Mouse (Mus musculus): ENCODE measurements around the gene Arhgap15.

The Arhgap15 gene

DNA sequence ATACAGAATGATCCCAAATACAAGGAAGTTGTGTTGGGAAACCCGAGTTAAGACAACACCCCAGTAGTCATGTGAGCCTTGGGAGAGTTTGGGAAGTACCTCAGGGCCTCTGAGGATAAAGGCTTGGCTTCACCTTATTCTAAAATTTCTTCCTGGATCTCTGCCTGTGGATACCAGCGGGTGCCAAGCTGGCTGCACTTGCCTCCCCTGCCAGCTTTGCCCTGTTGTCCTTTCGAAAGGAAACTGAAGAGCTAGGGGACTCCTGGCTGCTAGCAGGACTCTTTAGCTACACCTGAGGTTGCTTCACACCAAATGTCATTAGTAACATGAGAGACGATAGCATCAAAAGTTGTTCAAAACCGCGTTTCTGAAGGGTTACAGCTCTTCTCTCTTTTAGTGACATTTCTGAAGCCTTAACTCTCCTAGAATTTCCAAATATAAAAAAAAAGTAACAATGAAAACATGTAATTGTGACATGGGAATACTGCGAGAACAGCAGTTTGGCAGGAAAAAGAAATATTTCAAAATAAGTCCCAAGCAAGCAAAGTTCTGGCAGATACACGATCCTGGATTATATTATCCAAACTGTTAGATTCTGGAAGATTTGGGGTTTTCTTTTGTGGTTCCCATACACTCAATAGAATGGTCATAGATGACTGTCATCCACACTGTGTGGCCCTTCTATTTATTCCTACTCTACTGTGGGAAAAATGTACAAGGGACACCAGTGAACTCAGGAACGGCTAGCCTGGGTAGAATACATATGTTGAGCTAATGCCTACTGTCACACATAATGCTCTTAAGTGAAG is 364.6 kb downstream of the Arhgap15 start:
- DNase-seq (ENCODE audit: low spot score): no peak

DNA sequence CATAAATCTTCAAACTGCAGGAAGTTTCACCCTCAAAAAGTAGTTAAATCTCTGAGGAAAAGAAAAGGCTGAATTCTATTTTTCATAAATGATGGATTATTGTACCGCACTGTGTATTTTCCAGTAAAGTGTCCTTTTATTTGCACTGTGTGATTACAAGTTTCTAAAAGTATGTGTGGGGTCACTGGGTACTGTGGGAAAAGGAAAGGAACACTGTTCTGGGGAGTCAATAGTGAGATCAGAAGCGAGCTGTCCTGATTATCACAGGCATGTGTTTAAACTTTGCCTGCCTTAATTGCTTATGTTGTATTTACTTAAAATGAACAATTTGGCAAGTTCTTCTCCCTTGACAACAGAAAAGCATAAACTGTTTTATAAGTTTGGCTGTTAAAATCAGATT is 365.7 kb downstream of the Arhgap15 start:
- DNase-seq (ENCODE audit: low spot score): no peak

DNA sequence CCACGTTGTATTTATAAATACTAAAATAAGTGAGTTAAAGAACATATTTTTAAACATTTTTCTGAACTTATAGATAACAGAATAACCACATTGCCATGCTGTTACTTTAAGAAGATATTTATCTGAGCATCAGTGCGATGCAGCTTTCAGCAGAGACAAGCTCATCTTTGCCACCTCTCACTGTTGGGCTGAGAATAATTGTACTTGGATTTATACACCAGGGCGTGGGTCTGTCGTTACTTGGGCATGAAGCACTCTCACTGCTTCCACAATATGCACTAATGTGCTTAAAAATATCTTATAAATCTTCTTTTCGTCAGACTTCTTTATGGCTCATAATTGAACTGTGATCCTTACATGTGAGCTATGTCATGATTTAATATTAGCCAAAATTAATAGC is 372.5 kb downstream of the Arhgap15 start:
- DNase-seq (ENCODE audit: low spot score): no peak

DNA sequence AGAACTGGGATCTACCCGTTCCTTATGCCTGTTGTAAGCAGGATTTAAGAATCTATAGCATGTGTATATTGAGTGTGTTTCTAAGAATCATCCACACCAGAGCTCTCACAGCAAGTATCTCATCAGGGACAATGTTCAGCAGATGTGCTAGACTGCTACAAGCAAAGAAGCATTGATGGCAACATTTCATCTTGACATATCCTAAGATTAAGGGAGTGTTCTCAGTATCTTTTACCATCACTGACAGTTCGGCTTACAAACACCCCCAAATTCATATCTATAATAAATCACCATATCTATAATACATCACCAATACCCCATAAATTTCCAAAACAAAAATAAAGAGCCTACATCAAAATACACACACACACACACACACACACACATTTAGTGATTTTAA is 374.6 kb downstream of the Arhgap15 start:
- DNase-seq (ENCODE audit: low spot score): no peak

DNA sequence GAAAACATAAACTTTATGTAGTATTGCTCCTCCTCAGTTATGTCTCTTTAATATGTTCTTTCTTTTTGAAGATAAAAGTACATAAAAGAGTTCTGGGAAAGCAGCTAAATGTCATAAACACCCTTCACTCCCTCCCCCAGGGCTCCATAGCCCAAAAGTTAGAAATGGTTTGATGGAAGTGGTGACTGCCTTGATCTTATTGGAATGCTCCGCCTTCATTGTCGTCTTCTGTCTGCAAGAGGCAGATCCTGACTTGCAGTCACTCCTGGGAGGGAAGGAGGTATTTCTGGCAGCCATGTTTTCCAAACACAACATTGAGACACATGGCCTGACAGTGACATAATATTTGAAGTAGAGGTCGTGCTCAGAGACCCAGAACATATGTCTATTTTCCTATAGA is 375.5 kb downstream of the Arhgap15 start:
- DNase-seq (ENCODE audit: low spot score): no peak

DNA sequence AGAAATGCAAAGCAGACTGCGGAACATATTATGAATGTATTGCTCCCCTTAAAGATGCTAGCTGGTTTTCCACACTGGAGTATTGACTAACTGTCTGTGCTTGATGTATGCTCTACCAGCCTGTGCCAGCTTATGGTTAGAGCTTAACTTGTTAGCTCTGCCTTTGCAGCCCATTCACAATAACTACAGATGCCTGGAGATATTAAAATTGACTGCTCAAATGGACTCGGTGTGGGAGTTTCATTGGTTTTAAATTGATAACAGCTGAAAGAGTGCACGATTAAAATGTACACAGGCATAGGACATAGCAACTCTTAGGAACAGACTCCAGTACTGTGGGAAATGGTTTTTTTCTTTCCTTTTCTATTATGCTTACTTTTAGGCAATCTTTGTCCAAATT is 376.1 kb downstream of the Arhgap15 start:
- DNase-seq (ENCODE audit: low spot score): no peak

DNA sequence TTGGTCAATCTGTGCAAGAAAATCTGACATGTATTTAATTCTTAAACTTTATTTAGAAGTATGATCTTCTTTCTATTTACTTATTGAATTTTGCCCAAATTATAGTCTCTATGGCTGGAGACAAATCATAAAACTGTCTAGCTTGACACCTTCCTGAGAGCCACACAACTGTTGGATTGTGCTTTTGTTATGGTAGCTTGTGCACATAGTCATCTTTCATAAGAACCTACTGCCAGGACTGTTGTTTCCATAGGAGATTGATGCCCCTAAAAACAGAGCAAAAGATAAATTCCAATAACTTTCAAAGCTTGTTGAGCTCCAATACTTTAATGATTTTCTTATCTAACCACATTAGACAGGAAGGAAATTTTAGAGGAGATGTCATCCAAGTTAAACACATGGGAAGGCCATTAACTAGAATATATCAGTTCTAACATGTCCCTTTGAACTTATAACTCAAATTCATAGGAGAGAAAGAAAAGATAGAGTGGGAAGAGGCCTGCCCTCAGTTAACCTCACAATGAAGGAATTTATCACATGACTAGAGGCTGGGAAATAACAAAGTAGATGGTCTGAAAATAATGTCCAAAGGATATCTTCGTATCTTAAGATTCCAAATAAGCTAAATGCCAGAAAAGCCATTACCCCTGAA is 377.5 kb downstream of the Arhgap15 start:
- no peak for DNase-seq (ENCODE audit: low spot score)

DNA sequence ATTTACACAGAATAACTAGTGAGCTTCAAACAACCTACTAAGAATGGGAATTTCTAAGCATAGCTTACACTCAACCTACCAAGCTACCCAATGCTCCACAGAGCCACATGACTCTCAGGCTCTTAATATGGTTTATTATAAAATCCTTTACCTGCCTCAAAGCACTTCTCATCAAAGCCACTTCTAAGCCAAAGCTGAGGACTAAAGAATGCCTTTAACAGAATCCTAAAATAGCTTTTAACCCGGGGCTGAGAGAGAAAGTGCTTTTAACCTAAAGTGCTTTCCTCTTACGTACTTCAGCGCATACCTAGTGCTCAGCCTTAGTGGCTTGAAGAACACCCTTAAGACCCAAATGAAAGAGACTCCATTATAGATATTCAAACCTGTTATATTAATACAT is 380.9 kb downstream of the Arhgap15 start:
- no peak for DNase-seq (ENCODE audit: low spot score)

DNA sequence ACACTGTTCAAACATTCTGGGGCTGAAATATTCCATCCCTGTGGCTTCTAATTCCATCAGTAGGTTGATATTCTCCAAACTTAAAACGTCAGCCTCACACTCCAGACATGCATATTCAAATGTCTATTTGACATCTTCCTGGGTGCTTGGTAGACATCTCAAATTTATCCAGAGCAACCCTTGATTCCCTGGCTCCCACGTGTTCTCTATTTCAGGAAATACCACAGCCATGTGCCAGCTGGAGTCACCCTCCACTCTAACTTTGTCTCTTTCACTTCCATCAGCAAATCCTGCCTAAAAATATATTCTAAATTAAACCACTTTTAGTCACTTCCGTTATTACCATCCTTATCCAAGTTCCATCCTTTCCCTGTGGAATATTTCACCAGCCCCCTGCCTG is 382.6 kb downstream of the Arhgap15 start:
- no peak for DNase-seq (ENCODE audit: low spot score)

DNA sequence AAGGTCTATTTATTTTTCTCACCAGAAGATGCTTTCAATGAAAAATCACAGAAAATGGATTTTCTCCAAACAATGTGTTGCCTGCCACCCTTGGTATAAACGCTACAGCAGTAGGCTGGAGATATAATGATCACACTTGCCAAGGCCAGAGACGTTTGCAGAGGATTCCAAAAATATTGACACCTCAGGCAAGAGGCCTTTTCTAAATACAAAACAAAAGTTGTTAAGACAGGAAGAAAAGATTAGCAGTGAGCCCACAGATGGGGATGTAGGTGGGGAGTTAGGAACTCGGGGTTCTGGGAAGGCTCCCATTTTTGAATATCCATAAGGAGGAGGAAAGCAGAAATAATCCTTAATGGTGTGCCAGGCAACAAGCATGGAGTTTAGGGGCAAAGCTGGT is 386.2 kb downstream of the Arhgap15 start:
- no peak for DNase-seq (ENCODE audit: low spot score)

DNA sequence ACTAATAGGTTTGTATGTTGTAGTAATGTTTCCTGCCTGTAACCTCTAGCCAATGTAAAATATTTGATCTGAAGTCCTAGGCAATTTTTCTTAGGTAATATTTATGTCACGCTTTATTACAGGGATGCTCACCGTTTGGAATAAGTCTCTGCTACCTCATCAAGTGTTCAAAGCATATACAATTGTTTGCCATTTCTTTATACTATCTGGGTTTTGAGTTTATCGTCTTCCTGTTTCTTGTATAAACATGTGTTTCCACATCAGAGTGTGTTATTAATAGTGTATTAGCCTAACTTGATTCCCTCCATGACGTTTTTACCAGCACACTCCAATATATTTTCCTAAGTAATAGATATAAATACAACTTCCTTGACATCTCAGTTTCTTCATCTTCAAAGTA is 391.8 kb downstream of the Arhgap15 start:
- DNase-seq (ENCODE audit: low spot score): no peak

DNA sequence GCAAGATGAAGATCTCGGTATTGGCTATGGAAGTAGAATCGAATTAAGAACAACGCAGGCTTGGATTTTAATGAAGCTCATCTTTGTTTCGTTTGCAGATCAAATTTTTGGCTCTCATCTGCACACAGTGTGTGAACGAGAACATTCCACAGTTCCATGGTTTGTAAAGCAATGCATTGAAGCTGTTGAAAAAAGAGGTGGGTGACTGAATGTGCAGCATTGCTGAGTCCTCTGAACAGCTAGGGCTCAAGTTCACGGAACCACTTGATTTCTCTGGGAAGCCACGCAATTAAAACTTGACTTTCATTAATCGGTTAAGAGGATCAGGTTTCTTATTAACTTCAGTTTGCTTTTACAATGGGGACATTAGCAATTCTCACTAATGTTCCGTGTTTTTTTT is 393.5 kb downstream of the Arhgap15 start:
- no peak for DNase-seq (ENCODE audit: low spot score)

DNA sequence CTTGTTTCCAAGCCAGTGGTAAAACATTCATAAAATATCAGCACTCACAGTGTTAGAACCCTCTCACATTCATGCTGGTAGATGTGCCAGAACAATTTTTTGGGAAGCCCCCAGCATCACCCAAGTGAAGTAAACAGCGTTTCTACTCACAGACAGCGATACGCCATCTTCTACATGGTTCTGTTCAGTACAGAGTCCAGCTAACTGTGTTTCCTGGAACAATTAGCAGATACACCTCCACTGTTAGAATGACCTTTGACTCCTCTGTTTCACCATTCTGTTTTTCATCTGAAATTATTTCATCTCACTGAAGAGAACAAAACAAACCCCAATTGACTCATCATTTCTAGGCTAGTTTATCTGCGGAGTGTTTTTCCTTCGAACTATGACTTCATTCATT is 394.0 kb downstream of the Arhgap15 start:
- DNase-seq (ENCODE audit: low spot score): no peak

DNA sequence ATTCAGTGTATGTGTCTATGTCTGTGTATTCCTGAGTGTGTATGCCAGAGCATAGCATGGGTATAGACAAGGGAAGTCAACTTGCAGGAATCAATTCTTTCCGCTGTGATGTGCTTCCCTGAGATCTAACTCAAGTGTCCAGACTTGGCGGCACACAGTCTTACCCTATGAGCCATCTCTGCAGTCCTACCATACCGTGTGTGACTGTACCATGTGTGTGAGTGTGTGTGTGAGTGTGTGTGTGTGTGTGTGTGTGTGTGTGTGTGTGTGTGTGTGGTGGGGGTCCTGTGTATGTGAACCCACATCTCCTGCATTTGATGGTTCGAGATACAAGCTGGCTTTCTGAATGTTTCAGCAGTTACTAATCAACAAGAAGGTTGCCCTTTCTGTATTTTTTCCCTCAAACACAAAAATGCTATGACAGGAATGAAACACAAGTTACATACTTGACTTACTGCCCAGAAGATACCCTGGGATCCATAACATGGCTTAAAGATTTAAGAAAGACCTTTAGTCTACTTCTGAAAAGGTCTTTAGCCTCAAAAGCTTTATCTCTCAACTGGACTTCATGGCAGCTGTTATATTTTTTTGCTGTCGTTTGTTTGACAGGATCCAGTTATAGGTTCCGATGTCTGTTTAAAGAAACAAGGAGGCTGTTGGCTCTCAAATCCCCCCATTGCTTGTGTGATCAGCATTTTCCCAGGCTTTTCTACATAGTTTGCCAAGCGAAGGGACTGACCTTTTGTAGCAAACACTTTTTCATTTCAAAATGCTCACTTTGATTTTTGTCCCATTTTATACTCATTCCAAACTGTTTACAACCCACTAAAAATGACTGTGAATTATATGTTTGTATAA is 397.7 kb downstream of the Arhgap15 start:
- DNase-seq (ENCODE audit: low spot score): no peak

DNA sequence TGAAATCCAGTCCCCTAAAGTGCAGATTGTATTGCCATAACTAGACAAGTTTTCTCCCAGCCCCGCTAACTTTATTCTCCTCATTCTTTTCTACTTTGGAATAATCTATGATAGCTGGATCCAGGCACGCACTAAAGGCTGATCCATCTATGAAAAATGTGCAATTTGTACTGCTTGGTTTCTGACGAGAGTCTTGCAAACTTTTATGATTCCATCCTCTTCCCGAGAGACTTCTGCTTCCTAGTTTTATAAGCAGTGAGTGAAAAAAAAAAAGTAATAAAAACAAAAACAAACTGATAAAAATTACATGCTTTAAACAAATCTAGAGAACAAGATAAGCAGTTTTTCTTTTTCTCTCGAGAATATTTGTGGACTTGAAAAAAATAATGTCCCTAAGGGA is 398.9 kb downstream of the Arhgap15 start:
- no peak for DNase-seq (ENCODE audit: low spot score)

DNA sequence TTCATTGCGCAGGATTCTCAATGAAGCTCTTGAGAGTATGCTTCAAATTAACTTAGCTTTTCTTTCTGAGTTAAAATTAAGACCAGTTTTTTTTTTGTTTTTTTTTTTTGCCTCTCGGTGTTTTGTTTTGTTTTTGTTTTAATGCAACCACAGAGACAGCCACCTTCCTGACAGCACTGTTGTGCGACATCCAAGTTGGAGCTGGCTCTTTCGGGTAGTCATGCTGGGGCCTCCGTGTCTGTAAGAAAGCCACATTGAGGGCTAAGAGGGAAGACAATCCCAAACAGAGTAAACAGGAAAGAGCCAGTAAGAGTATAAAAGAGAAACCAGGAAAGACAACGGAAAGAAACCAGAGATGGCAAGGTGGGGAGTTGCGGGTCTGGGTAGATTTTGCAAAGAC is 399.3 kb downstream of the Arhgap15 start:
- DNase-seq (ENCODE audit: low spot score): no peak

DNA sequence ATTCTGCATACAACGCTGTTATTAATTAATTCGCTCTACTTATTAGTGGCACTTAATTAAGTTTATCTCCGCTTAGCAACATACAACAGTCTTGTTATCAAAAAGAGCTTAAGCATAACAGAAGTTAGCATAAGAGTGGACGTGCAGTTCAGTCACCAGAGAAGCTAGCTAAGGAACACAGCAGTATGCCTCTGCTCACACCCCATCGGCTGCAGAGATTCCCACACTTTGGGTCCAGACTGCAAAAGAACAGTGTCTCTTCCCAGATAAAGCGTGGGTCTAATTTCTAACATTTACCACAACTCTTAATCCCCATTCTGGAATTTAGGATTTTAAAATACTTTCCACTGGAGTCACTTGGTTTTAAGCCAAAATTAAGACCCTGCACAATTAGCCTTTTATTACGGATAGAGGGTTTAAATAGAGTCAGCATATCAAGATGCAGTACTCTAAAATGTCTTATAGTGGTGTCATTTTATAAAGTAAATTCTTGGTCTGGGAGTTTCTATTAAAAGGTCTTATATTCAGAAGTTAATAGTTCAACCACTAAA is 400.0 kb downstream of the Arhgap15 start:
- no peak for DNase-seq (ENCODE audit: low spot score)

DNA sequence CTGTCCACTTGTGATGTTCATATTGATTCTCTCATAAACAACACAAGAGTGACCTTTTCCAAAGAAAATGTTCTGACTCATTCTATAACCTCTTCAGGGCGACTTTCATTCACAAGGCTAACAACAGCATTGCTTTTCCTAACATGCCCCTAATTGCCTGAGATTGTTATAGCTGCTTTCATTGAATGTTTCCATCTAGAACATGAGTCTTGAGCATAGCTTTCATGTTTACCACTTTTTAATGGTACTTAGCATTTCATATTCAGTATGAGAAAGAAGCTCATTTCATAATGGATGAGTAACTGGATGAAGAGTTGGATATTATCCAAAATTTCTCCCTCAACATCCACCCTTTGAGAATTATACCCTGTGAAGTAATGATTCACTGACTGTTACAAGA is 403.7 kb downstream of the Arhgap15 start:
- no peak for DNase-seq (ENCODE audit: low spot score)

DNA sequence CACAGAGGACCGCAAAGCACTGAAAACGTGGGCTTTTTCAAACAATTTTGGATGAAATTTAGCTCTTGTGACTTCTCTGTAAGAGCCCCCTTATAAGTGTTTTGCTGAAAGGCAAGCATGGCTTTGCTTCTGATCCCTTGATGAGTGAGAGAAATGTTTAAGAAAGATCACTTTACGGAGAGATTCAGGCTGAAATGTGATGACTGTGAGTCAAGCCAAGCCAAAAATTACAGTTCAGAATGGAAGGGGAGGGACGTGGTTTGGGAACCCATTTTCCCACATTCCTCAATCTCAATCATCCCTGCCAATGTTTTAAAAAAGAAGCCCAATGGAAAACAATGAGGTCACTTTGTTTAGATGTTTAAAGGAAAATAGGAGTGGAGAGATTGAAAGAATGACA is 411.7 kb downstream of the Arhgap15 start:
- no peak for DNase-seq (ENCODE audit: low spot score)

DNA sequence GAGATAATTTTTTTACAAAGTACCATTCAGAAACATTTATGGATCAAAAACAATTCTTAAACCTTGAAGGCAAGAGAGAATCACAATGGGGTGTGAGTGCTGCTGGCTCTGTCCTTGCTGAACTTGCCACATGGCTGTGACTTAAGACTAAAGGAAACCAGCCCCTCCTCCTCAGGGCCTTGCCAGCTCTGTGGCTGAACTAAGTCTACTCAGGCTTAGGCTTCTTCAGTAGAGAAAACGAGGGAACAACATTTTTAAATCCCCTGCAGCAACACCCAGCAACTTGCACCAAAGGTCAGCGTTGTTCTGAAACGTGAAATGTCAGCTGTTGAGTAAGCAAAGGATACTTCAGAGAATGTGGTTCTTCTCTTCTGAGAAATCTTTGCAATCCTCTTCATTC is 417.2 kb downstream of the Arhgap15 start:
- DNase-seq (ENCODE audit: low spot score): no peak

DNA sequence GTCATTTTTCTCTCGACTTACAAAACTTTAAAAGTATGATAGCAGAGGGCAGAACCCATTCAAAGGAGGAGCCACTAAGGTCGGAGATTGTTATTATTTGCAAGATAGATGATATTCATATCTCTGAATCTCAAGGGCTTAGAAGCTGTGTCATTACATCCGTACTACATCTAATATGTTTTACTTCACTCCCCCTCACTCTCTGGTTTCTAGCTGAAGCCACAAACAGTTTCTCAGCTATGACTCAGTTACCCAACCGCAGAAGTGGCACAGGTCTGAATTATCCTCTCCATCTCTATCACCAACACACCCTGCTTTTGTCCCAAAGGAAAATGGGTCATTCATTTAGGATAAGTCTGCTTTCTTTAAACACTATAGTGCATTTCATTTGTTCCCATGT is 418.1 kb downstream of the Arhgap15 start:
- no peak for DNase-seq (ENCODE audit: low spot score)

DNA sequence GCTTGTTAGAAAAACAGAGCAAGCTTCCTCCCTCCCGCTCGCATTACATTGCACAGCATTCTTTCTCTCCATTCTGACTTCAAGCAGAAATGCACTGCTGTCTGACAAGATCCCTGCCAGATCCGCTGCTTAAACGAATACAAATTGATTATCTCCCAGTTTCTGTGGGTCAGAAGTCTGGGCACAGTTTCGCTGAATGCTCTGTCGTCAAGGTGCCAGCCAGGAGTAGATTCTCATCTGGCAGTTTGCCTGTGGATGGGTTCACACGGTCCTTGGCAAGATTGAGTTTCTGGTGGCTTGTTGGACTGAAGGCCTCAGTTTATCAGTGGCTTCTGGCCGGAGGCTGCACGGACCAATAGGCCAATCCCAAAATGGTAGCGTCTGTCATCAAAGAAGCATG is 435.9 kb downstream of the Arhgap15 start:
- no peak for DNase-seq (ENCODE audit: low spot score)

DNA sequence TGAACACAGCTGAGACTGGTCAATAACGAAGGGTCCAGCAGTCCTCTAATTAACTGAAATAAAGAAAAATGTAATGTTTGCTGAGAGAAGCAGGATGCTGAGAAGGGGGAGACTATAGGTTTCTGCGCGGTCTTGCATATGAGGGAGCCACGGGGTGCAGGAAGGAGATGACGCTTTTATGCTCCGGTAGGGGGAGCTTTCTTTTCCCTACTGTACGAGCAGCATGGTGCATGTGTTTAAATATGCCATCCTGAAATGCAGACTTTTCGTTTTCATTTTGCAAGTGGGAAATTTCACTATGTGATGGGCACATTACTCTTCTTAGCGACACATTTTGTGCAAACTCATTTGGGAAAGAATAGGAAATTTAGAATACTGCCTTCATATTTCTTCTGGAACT is 442.1 kb downstream of the Arhgap15 start:
- DNase-seq (ENCODE audit: low spot score): no peak

Data from c-Kit-positive CD71-positive TER-119-positive erythroid progenitor cells, embryonic 14.5 days (primary cell).